Comparison of ENCODE assay signal across 22 mouse cellular contexts in genomic region chr2:84549626-84550025, GRCm38 (mm10).
DNase-seq lines count a peak whose midpoint lies in the region; TF ChIP-seq lines count a peak whose summit lies in the region.
"Had no signal": no experiment of that assay in that cellular context is flagged by ENCODE, and none has a peak within 500 bp of the region (broad histone marks: within the 10 kb centered on the region; RNA-seq: fewer than 3 reads in every experiment).

No protein-coding gene starts in this region.

- no peak for DNase-seq in left cerebral cortex, adult 2 months (ENCODE audit: extremely low spot score in 1 of 2, low spot score in 2 of 2)
- DNase-seq in left cerebral cortex, postnatal 4 days: no peak
- peak; percentile 26 for DNase-seq in 3134 (ENCODE audit: extremely low read depth, insufficient read length, low spot score)
- DNase-seq in fat pad, adult 2 months (ENCODE audit: extremely low read depth, low read depth, low spot score): peak; percentile 19
- no peak for DNase-seq in gastrocnemius, postnatal 25 days
- no peak for DNase-seq in lung, postnatal 25 days (ENCODE audit: low spot score)
- DNase-seq: adrenal gland, adult 2 months; cerebellum, adult 11-12 months; cerebellum, postnatal 10 days; gastrocnemius, postnatal 14 days; kidney, adult 8-10 months; kidney, postnatal 14 days; lung, postnatal 4 days; thymus, postnatal 25 days had no signal

- no peak for TF ChIP-seq CTCF in left cerebral cortex, adult 2 months (IDR thresholded peaks at IDR 0.05)
- no peak for TF ChIP-seq CTCF in C2C12 (IDR thresholded peaks at IDR 0.05; ENCODE audit: control insufficient read depth, insufficient read depth, insufficient read length)

- H3ac ChIP-seq in C2C12 (ENCODE audit: control insufficient read depth, insufficient read length, low read depth): no peak overlapping the region

- intact Hi-C loops in left cerebral cortex, adult 2 months (cut with DNase I): loop anchor here (5.0 to 10.0 kb wide), 2 partner anchors 87 to 335 kb away; partner anchors contain the start of gene Rtn4rl2
- intact Hi-C loops in left cerebral cortex, postnatal 4 days (cut with DNase I): no loop called here

- no peak overlapping the region for H3K4me3 ChIP-seq in left cerebral cortex, adult 2 months
- H3K4me3 ChIP-seq in C2C12 (ENCODE audit: insufficient read depth, poor library complexity, severe bottlenecking): no peak overlapping the region
- H3K4me3 ChIP-seq: embryonic facial prominence, embryonic 13.5 days; forebrain, embryonic 15.5 days; hindbrain, embryonic 15.5 days; limb, embryonic 15.5 days; liver, embryonic 15.5 days; lung, embryonic 15.5 days; midbrain, embryonic 10.5 days had no signal

- no peaks in the 10 kb centered on the region for H3K79me3 ChIP-seq in C2C12 (ENCODE audit: low read depth)

- H3K36me3 ChIP-seq in C2C12 (ENCODE audit: control insufficient read depth, insufficient read depth): no peaks in the 10 kb centered on the region
- H3K36me3 ChIP-seq: embryonic facial prominence, embryonic 13.5 days; forebrain, embryonic 15.5 days; hindbrain, embryonic 15.5 days; limb, embryonic 15.5 days; liver, embryonic 15.5 days; lung, embryonic 15.5 days; midbrain, embryonic 10.5 days had no signal

- no peaks in the 10 kb centered on the region for H3K79me2 ChIP-seq in C2C12 (ENCODE audit: control insufficient read depth, insufficient read depth)

- H3K27ac ChIP-seq in left cerebral cortex, adult 2 months: peak overlapping the region; percentile 72; the same call in 1 of the 2 replicates
- H3K27ac ChIP-seq: embryonic facial prominence, embryonic 13.5 days; forebrain, embryonic 15.5 days; hindbrain, embryonic 15.5 days; limb, embryonic 15.5 days; liver, embryonic 15.5 days; lung, embryonic 15.5 days; midbrain, embryonic 10.5 days had no signal

- H3K27me3 ChIP-seq in C2C12 (ENCODE audit: control insufficient read depth, insufficient read depth, insufficient read length): no peaks in the 10 kb centered on the region
- H3K27me3 ChIP-seq: embryonic facial prominence, embryonic 13.5 days; forebrain, embryonic 15.5 days; hindbrain, embryonic 15.5 days; limb, embryonic 15.5 days; liver, embryonic 15.5 days; lung, embryonic 15.5 days had no signal

TF ChIP-seq in C2C12, 6 proteins besides CTCF, POLR2A, EP300 and RAD21:
- TF ChIP-seq MAX (IDR thresholded peaks at IDR 0.05) (no peak), USF1 (IDR thresholded peaks at IDR 0.05; ENCODE audit: low read depth) (peak; percentile 42)

Comparison
In these comparisons a context has a peak if more than half of its experiments do, and no peak if none do; other contexts are left out.
1. DNase-seq: peak in 3134 (single experiment) and fat pad, adult 2 months (single experiment); none in left cerebral cortex, adult 2 months (0 of 2), left cerebral cortex, postnatal 4 days (single experiment), gastrocnemius, postnatal 25 days (single experiment) and lung, postnatal 25 days (single experiment).